Mouse (Mus musculus) CD4-positive, CD25-positive, alpha-beta regulatory T cell, adult 2 months (primary cell): ENCODE results near the gene Hepacam.

ENCODE experiments used
- DNase-seq: peaks from one replicate; pipeline ENCODE4 v3.0.0-alpha.2; 2012; ENCODE audit warnings: low read depth, low spot score

Hepacam gene

GRCm38 (mm10) chr9:37367301-37368080 lies at the start of gene Hepacam:
Gene Hepacam (plus strand): TSS chr9:37367351.
- DNase-seq = no peak

GRCm38 (mm10) chr9:37329456-37329855 lies 37.7 kb upstream of the Hepacam start:
- DNase-seq = peak; percentile 61

GRCm38 (mm10) chr9:37345406-37345805 lies 21.7 kb upstream of the Hepacam start:
- DNase-seq = no peak

GRCm38 (mm10) chr9:37347184-37347987 lies 19.8 kb upstream of the Hepacam start:
- DNase-seq = no peak

GRCm38 (mm10) chr9:37347988-37348642 lies 19.0 kb upstream of the Hepacam start, which contains the start of gene Ccdc15:
Gene Ccdc15 (minus strand): TSS chr9:37348432.
- peak; percentile 99 for DNase-seq

GRCm38 (mm10) chr9:37349050-37349449 lies 18.1 kb upstream of the Hepacam start:
- DNase-seq = no peak

GRCm38 (mm10) chr9:37351266-37351665 lies 15.9 kb upstream of the Hepacam start:
- no peak for DNase-seq

DNA sequence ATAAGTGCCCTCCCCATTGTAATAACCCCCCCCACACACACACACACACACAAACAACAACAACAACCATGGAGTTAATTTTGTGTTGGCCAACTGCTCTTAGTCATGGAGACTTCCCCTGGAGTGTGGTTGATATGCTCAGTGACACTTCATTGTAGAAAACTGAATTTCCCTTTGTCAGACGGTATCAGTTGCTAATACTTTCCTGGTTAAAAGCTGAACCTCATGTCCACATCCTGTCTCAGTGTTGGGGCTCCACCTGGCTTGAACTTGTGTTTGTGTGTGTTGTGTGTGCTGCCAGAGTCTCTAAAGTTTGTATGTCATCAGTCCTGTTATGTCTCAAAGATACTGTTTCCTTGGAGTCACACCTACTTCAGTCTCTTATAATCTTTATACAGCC lies 12.7 kb upstream of the Hepacam start:
- DNase-seq = peak; percentile 8

GRCm38 (mm10) chr9:37358713-37359330 lies 8.3 kb upstream of the Hepacam start:
- DNase-seq = no peak

DNA sequence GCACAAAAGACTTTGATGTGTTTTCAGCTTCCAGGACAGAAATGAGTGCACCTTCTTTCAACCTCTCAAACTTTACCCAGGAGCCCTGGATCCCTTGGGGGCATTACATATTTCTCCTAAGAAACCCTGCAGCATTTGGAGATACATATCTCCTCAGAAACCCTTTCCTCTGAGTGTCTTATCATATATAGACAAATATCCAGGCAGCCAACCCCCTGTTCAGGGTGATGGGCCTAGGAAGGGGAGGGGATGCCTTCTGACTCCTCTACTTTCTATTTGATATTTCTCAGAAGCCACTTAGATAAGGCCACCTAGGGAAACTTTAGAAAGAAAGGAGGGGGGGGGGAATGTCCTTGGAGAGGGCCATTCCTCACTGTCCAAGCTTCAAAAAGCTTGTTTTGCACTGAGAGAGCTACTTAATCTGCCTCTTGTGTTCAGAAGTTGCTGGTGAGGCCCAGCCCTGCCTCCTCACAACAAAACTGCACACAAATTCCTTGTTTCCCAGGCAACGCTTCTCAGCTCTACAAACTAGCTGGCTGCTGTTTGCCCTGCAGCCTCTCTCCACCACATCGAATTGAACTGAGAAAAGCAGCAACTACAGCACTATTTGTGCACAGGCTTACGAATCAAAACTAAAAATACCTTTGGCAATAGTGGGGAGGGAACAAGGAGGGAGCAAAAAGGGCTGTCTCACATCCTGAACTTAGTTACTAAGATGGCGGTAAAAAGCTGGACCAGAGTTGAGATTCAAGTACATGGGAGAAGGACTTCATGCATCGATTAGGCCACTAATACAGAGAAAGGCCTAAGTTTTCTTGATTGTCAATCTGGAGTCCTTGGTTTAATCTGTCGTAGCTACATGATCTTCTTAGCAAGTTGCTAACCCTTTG lies 7.6 kb upstream of the Hepacam start:
- DNase-seq = no peak

- DNase-seq = no peak
Observed at GRCm38 (mm10) chr9:37362084-37362483, 5.1 kb upstream of the Hepacam start.

DNA sequence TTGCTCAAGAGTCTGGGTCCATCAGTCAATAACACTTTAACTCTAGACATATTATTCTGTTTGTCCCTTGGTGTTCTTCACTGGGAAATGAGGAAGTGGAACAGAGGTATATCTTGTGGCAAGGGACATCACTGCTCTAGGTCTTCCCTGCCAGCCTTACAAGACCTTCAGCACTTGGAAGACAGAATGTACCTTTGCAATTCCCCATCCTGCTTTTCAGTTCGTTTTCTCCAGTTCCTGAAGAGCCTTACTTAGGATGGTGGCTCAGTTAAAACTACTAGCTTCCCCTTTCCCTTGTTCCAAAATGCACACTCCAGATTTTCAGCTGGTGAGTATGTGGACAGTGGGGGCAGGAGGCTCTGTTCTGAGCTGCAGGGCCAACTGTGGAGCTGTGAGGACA lies 4.3 kb upstream of the Hepacam start:
- DNase-seq = no peak

- no peak for DNase-seq
Observed at GRCm38 (mm10) chr9:37363551-37363950, 3.6 kb upstream of the Hepacam start.

DNA sequence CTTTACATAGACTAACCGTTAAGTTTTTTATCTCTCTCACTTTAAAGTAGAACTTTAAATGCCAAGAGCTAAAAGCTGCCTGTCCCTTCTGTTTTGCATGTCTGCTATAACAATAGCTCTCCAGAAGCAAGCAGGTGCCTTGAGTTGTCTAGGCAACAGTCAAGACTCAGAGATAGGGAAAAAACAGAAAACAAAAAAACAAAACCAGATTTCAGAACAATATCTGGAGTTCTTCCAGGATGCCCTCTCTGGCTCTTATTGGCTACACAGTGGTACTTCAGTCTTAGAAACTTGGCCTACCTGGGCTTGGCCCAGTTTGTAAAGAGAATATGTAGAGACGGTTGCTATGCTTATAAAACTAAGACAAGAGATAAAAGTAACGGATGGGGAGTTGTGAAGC lies 2.8 kb upstream of the Hepacam start:
- no peak for DNase-seq

- DNase-seq = no peak
Observed at GRCm38 (mm10) chr9:37365706-37366105, 1.4 kb upstream of the Hepacam start.

DNA sequence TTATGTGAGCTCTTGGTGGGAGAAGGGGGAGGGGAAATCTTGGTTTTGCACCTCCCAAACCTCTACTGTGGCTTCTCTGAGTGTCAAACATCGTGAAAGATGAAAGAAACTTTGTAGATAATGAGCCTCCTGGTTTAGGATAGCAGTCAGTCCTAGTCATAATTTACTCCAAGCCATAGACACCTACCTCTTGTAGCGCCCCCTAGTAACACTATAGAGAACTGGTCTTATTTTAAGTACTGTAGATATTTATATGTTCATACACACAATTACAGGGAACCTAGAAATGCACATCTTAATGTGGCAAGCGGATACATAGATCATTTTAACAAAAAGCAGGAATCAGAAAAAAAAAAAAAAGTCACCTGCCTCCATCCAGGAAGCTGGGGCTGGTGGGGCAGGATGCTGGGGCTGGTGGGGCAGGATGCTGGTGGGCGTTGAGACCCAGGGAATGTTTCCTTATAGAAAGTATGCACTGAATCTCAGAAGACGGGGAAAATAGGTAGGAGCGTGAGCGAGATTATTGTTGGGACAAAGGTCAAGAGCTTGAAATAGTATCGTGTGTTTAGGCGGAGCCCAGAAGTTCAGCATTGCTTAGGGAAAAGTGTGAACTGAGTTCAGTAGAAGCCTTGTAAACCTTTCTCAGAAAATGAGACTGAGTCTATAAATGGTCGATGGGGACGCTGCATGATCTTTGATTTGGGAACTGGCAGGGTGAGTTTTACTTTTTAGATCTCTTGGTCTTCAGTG lies 1.1 kb downstream of the Hepacam start:
- DNase-seq = no peak

- no peak for DNase-seq
Observed at GRCm38 (mm10) chr9:37368860-37369259, 1.7 kb downstream of the Hepacam start.

DNA sequence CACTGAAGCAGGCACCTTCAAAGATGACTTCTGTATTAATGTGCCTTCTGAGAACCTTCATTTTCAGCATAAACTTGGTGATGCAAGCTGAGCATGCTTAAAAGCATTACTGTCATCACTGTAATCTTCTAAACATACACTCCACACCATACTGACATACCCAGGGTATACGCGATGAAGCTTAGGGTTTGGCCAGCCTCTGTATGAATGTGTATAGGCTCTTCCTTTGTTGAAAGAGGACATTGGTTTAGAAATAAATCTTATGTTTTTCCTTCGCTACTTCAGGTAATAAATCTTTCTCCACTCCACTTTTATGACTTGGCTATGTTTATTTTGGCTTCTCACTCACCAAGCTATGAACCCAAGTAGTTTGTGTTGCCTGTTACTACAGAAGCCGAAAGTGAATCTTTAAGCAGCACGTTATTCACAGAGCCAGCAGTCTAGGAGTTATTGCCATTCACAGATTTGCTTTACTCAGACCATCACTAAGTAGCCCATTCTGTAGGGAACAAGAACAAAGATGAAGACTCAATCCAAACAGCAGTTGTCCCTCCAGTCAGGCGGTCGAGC lies 4.2 kb downstream of the Hepacam start:
- no peak for DNase-seq

DNA sequence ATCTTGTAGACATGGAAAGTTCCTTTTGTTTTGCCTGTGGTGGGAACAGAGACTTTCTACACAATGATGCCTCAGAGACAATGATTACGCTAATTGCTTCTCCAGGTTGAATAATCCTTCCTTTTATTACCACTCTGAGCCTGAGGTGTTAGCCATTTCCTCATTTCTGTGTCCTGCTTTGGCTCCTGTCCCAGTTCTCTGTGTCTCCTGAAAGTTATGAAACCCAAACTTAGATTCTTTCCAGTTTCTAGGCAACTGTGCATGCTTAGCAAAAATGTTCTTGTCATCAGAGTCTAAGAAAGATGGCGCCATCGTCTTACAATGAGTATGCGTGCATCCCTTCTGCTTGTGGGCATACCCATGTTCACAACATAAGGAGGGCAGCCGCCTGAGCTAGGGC lies 8.6 kb downstream of the Hepacam start:
- no peak for DNase-seq

DNA sequence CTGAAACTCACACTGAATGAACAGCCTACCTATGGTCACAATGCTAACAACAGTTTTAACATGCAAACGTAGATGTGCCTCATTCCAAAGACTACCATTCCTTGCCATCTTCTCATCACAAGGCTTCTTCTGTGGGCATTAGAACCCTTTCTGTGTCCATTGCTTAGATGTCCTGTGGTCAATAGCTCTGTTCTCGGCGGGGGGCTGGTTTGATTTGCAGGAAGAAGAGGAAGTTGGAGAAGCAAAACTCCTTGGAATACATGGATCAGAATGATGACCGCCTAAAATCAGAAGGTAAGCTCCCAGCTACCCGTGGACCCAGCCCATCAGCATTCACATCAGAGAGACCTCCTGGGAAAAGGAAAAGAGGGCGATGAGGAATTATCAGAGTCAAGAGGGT lies 16.0 kb downstream of the Hepacam start:
- no peak for DNase-seq
